Mouse (Mus musculus) C2C12 (cell line): ENCODE measurements around the gene Pigq. TPM values are rescaled to one million over a fixed set of nuclear protein-coding genes. Genes with fewer than 3 reads are reported as not detected.

Source experiments
- H3K27me3 ChIP-seq: one replicate; pipeline ENCODE4 v1.6.1; 2011; ENCODE audit not compliant: control insufficient read depth, insufficient read depth, insufficient read length
- H3K36me3 ChIP-seq: one replicate; pipeline ENCODE4 v1.6.1; 2011; ENCODE audit not compliant: control insufficient read depth, insufficient read depth
- H3K4me3 ChIP-seq: one replicate; pipeline ENCODE4 v1.5.1; 2011; ENCODE audit warnings: mild to moderate bottlenecking, control low read depth; ENCODE audit not compliant: poor library complexity, insufficient read depth, severe bottlenecking
- H3K79me2 ChIP-seq: one replicate; pipeline ENCODE4 v1.6.1; 2011; ENCODE audit not compliant: control insufficient read depth, insufficient read depth
- H3K79me3 ChIP-seq: one replicate; pipeline ENCODE4 v1.6.1; 2011; ENCODE audit warnings: low read depth, control low read depth
- H3ac ChIP-seq: one replicate; pipeline ENCODE3; 2011; ENCODE audit warnings: low read depth; ENCODE audit not compliant: control insufficient read depth, insufficient read length
- CEBPB ChIP-seq: IDR thresholded peaks from one replicate; pipeline ENCODE4 v1.6.1; 2011; ENCODE audit warnings: low read depth, mild to moderate bottlenecking, control low read depth, moderate library complexity
- CTCF ChIP-seq: IDR thresholded peaks from one replicate; pipeline ENCODE4 v1.5.1; 2011; ENCODE audit not compliant: control insufficient read depth, insufficient read depth, insufficient read length
- FOSL1 ChIP-seq: IDR thresholded peaks from one replicate; pipeline ENCODE4 v1.8.0; 2011; ENCODE audit warnings: mild to moderate bottlenecking, low read length; ENCODE audit not compliant: poor library complexity, insufficient read depth, severe bottlenecking
- MAX ChIP-seq: IDR thresholded peaks from one replicate; pipeline ENCODE4 v1.6.1; 2011; ENCODE audit warnings: mild to moderate bottlenecking, control low read depth
- MYOD1 ChIP-seq: IDR thresholded peaks from one replicate; pipeline ENCODE4 v1.6.1; 2011; ENCODE audit warnings: low read depth; ENCODE audit not compliant: control insufficient read depth, insufficient read length
- MYOG ChIP-seq: IDR thresholded peaks from one replicate; pipeline ENCODE4 v1.6.1; 2011; ENCODE audit not compliant: control insufficient read depth, insufficient read length; ENCODE audit errors: extremely low read depth
- USF1 ChIP-seq: IDR thresholded peaks from one replicate; pipeline ENCODE4 v1.6.1; 2011; ENCODE audit warnings: low read depth, mild to moderate bottlenecking, control low read depth, moderate library complexity
- polyA plus RNA-seq: library from polyadenylated mRNA; unstranded; fragments of >200 nt; fragmentation: generic; extraction: Trizol; gene quantifications from one replicate; pipeline ENCODE4 v1.2.1, GENCODE M21; 2012; ENCODE audit warnings: missing spikeins

The Pigq gene
- polyA plus RNA-seq, 1 experiment: 43.5 TPM

GRCm38 (mm10) chr17:25934526-25934925 lies 10.2 kb downstream of the Pigq start:
- Histone ChIP-seq H3K27me3 (no peaks in the 10 kb centered on the region), H3K79me2 (peaks cover 9% of the 10 kb centered on the region), H3ac (no peak overlapping the region), H3K36me3 (peaks cover 55% of the 10 kb centered on the region), H3K4me3 (no peak overlapping the region), H3K79me3 (peaks cover 1% of the 10 kb centered on the region)
- no peak for TF ChIP-seq MAX
- TF ChIP-seq CEBPB: no peak
- no peak for TF ChIP-seq FOSL1
- TF ChIP-seq MYOG: no peak
- TF ChIP-seq MYOD1: no peak
- TF ChIP-seq USF1: no peak
- TF ChIP-seq CTCF: no peak

DNA sequence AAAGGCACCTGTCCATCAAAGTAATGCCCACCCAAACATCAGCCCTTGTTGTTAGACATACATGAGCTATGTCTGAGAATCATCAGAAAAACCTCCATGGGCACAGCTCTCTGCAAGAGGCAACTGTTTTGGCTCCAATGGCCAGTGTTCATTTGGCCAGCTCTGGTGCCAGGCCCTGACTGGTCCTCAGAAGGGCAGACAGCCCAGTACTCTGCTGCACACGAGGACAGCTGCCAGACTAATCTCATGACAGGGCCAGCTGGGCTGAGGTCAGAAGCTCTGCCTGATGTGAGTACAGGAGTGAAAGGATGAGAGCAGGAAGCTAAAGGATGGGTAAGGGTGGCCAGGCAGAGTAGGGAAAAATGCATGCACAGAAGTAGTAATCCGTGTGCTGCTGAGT lies 19.4 kb downstream of the Pigq start:
- Histone ChIP-seq H3K36me3 (peaks cover 25% of the 10 kb centered on the region), H3K27me3 (no peaks in the 10 kb centered on the region), H3K4me3 (no peak overlapping the region), H3K79me3 (no peaks in the 10 kb centered on the region), H3ac (no peak overlapping the region), H3K79me2 (no peaks in the 10 kb centered on the region)
- TF ChIP-seq MAX: no peak
- TF ChIP-seq CEBPB: no peak
- TF ChIP-seq MYOG: no peak
- TF ChIP-seq FOSL1: no peak
- no peak for TF ChIP-seq CTCF
- TF ChIP-seq USF1: no peak
- TF ChIP-seq MYOD1: no peak

DNA sequence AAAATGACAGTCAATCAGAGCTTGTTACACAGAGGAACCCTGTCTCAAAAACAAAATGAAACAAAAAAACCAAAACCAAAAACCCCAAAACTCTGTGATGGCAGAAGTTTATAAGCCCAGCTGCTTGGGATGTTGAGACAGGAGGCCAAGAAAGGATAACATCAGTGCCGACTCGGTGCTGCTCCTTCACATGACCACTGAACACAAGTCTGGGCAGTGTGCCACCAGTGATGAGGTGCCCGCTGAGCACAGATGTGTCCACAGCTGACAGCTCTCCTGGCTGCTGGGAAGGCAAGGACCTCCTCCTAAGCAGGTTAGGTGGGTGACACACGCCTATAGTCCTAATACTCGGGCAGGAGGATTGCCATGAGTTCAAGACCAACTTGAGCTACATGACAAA lies 22.6 kb downstream of the Pigq start:
- Histone ChIP-seq H3K79me3 (peaks cover 17% of the 10 kb centered on the region), H3K27me3 (no peaks in the 10 kb centered on the region), H3ac (no peak overlapping the region), H3K36me3 (peaks cover 12% of the 10 kb centered on the region), H3K79me2 (peaks cover 23% of the 10 kb centered on the region), H3K4me3 (no peak overlapping the region)
- TF ChIP-seq CTCF (no peak), MAX (no peak), MYOG (no peak), FOSL1 (no peak), MYOD1 (no peak), CEBPB (no peak), USF1 (no peak)

- H3K79me3 ChIP-seq: peaks cover 29% of the 10 kb centered on the region
- peaks cover 44% of the 10 kb centered on the region for H3K79me2 ChIP-seq
- no peaks in the 10 kb centered on the region for H3K27me3 ChIP-seq
- H3K36me3 ChIP-seq: peaks cover 6% of the 10 kb centered on the region
- TF ChIP-seq MAX (peak; percentile 23), FOSL1 (no peak), CEBPB (peak; percentile 13)
- peak overlapping the region; percentile 58 for H3ac ChIP-seq
- peak overlapping the region; percentile 85 for H3K4me3 ChIP-seq
These were observed 24.7 kb downstream of the Pigq start for GRCm38 (mm10) chr17:25919786-25920642.

- Histone ChIP-seq H3K36me3 (peaks cover 6% of the 10 kb centered on the region), H3K79me2 (peaks cover 51% of the 10 kb centered on the region), H3ac (peak within 1 kb of the TSS; percentile 97), H3K4me3 (peak within 1 kb of the TSS; percentile 85), H3K79me3 (peaks cover 36% of the 10 kb centered on the region), H3K27me3 (no peaks in the 10 kb centered on the region)
- TF ChIP-seq CEBPB: no peak
- TF ChIP-seq CTCF: no peak
- no peak for TF ChIP-seq FOSL1
- no peak for TF ChIP-seq MAX
- no peak for TF ChIP-seq MYOD1
- TF ChIP-seq MYOG: no peak
These were observed 25.5 kb downstream of the Pigq start, which contains the start of gene Rab40c for GRCm38 (mm10) chr17:25919144-25919785. Rab40c (minus strand) TSS chr17:25919727.
